Mouse (Mus musculus): ENCODE data around the gene Rpl19.
A peak's percentile ranks its signal among the peaks of the same experiment; 100 is the strongest.

DNA sequence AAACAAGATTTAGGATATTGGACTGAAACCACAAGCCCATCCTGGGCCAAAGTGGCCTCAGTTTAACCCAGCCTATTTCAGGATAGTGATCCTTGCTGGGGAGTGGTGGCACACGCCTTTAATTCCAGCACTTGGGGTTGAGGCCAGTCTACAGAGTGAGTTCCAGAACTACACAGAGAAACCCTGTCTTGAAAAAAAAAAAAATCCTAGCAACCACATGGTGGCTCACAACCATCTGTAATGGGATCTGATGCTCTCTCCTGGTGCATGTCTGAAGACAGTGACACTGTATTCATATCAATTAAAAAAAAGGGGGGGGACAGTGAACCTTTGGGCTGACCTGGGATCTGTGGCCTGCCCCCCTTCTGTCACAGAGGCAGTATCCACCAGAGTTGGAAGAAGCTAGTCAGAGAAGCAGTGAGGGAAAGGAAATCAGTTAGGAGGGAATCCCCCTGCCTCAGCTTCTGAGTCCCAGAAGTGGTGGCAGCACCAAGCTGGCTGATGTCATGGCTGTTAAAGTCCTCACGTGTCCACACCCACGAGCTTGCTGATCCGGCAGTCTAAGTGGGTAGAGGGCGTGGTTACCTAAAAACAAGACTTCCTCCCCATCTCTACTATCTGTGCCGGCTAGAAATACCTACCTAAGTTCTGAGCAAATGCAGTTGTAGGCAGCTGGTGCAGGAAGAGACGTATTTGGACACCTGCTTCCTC, 27.5 kb upstream of the Rpl19 start:
- TF ChIP-seq CTCF (IDR thresholded peaks at IDR 0.05; ENCODE audit: borderline replicate concordance, control insufficient read depth, extremely low read depth, insufficient read depth, low read length, poor library complexity) = no peak
- TF ChIP-seq POLR2A (IDR thresholded peaks at IDR 0.05; ENCODE audit: control insufficient read depth, extremely low read depth, insufficient read depth, low read length, poor library complexity) = 0 out of 2 replicates have a peak, but pooled peaks have one; percentile 43

Data from thymus, adult 2 months (tissue).